Mouse (Mus musculus): ENCODE measurements around the gene Fbh1.
"Not testable (repeated sequence)": the region's sequence is repeated elsewhere in the genome, so short reads cannot be mapped to it uniquely, and the experiment has no call there.

Gene Fbh1

GRCm38 (mm10) chr2:11718573-11718972 lies 58.8 kb downstream of the Fbh1 start:
- DNase-seq (ENCODE audit: low spot score), result no peak

GRCm38 (mm10) chr2:11714535-11714934 lies 62.8 kb downstream of the Fbh1 start:
- DNase-seq (ENCODE audit: low spot score), result no peak

GRCm38 (mm10) chr2:11713021-11713420 lies 64.4 kb downstream of the Fbh1 start:
- no peak for DNase-seq (ENCODE audit: low spot score)

- DNase-seq (ENCODE audit: low spot score), result no peak
Observed at GRCm38 (mm10) chr2:11712483-11712990, 64.8 kb downstream of the Fbh1 start.

GRCm38 (mm10) chr2:11710101-11710500 lies 67.3 kb downstream of the Fbh1 start:
- not testable (repeated sequence) for DNase-seq (ENCODE audit: low spot score)

- no peak for DNase-seq (ENCODE audit: low spot score)
Observed at GRCm38 (mm10) chr2:11708538-11708937, 68.8 kb downstream of the Fbh1 start.

GRCm38 (mm10) chr2:11706746-11707065 lies 70.7 kb downstream of the Fbh1 start:
- DNase-seq (ENCODE audit: low spot score), result no peak

GRCm38 (mm10) chr2:11706030-11706745 lies 71.2 kb downstream of the Fbh1 start:
- DNase-seq (ENCODE audit: low spot score), result no peak

GRCm38 (mm10) chr2:11705201-11706025 lies 72.0 kb downstream of the Fbh1 start, which contains the start of gene Il15ra:
Gene Il15ra, plus strand, starts transcription at chr2:11705290.
- no peak for DNase-seq (ENCODE audit: low spot score)

GRCm38 (mm10) chr2:11699905-11700304 lies 77.5 kb downstream of the Fbh1 start:
- DNase-seq (ENCODE audit: low spot score), result no peak

GRCm38 (mm10) chr2:11698994-11699393 lies 78.4 kb downstream of the Fbh1 start:
- DNase-seq (ENCODE audit: low spot score), result no peak

- DNase-seq (ENCODE audit: low spot score), result no peak
Observed at GRCm38 (mm10) chr2:11695867-11696266, 81.5 kb downstream of the Fbh1 start.

- no peak for DNase-seq (ENCODE audit: low spot score)
Observed at GRCm38 (mm10) chr2:11694104-11694503, 83.3 kb downstream of the Fbh1 start.

GRCm38 (mm10) chr2:11693352-11693751 lies 84.0 kb downstream of the Fbh1 start:
- no peak for DNase-seq (ENCODE audit: low spot score)
